ENCODE assay signal across 10 mouse cellular contexts in genomic region chr11:95988533-95988932, GRCm38 (mm10). TPM values are rescaled to one million over a fixed set of nuclear protein-coding genes. Genes with fewer than 3 reads are reported as not detected.
DNase-seq lines count a peak whose midpoint lies in the region; ATAC-seq lines count a peak whose summit lies in the region.
"Had no signal": no experiment of that assay in that cellular context is flagged by ENCODE, and none has a peak within 500 bp of the region (broad histone marks: within the 10 kb centered on the region; RNA-seq: fewer than 3 reads in every experiment).

No protein-coding gene starts in this region.

- H3K4me2 ChIP-seq in embryonic facial prominence, embryonic 12.5 days (replicated peaks), result no peak overlapping the region
- peak overlapping the region; percentile 16; the same call in 1 of the 2 replicates for H3K4me2 ChIP-seq in heart, embryonic 12.5 days
- H3K4me2 ChIP-seq in kidney, embryonic 15.5 days, result peak overlapping the region; percentile 73; the same call in 1 of the 2 replicates
- peak overlapping the region; percentile 37; the same call in 1 of the 2 replicates for H3K4me2 ChIP-seq in lung, embryonic 15.5 days

- H3K36me3 ChIP-seq in embryonic facial prominence, embryonic 12.5 days, result 0 out of 2 replicates have a peak, but pooled peaks cover 9% of the 10 kb centered on the region
- H3K36me3 ChIP-seq in heart, embryonic 12.5 days, result peaks cover 9% of the 10 kb centered on the region
- peaks cover 3% of the 10 kb centered on the region for H3K36me3 ChIP-seq in kidney, embryonic 15.5 days
- H3K36me3 ChIP-seq in lung, embryonic 15.5 days, result no peaks in the 10 kb centered on the region

- peaks cover 70% of the 10 kb centered on the region for H3K4me1 ChIP-seq in embryonic facial prominence, embryonic 12.5 days
- peaks cover 71% of the 10 kb centered on the region for H3K4me1 ChIP-seq in heart, embryonic 12.5 days (replicated peaks)
- peaks cover 69% of the 10 kb centered on the region for H3K4me1 ChIP-seq in kidney, embryonic 15.5 days
- peaks cover 63% of the 10 kb centered on the region for H3K4me1 ChIP-seq in lung, embryonic 15.5 days

- H3K9ac ChIP-seq in embryonic facial prominence, embryonic 12.5 days, result 0 out of 2 replicates have a peak overlapping the region, but pooled peaks have one; percentile 15
- H3K9ac ChIP-seq in heart, embryonic 12.5 days, result no peak overlapping the region
- 0 out of 2 replicates have a peak overlapping the region, but pooled peaks have one; percentile 22 for H3K9ac ChIP-seq in kidney, embryonic 15.5 days
- H3K9ac ChIP-seq in lung, embryonic 15.5 days, result no peak overlapping the region

- peak overlapping the region; percentile 74 for H3K27ac ChIP-seq in embryonic facial prominence, embryonic 12.5 days
- peak overlapping the region; percentile 41 for H3K27ac ChIP-seq in heart, embryonic 12.5 days (ENCODE audit: poor library complexity, severe bottlenecking)
- peak overlapping the region; percentile 97 for H3K27ac ChIP-seq in kidney, embryonic 15.5 days
- H3K27ac ChIP-seq in lung, embryonic 15.5 days, result peak overlapping the region; percentile 91

- WGBS in embryonic facial prominence, embryonic 12.5 days, result 58% methylated on average over 9 of the region's 9 CpGs
- 32% methylated on average over 9 of the region's 9 CpGs for WGBS in heart, embryonic 12.5 days
- WGBS in kidney, embryonic 15.5 days, result 46% methylated on average over 9 of the region's 9 CpGs
- 24% methylated on average over 9 of the region's 9 CpGs for WGBS in lung, embryonic 15.5 days

- H3K27me3 ChIP-seq in embryonic facial prominence, embryonic 12.5 days, result no peaks in the 10 kb centered on the region
- no peaks in the 10 kb centered on the region for H3K27me3 ChIP-seq in heart, embryonic 12.5 days (replicated peaks)
- H3K27me3 ChIP-seq in kidney, embryonic 15.5 days, result no peaks in the 10 kb centered on the region
- H3K27me3 ChIP-seq in lung, embryonic 15.5 days, result no peaks in the 10 kb centered on the region

- ATAC-seq in embryonic facial prominence, embryonic 12.5 days (ENCODE audit: insufficient number of reproducible peaks, insufficient read depth, low FRiP score, low TSS enrichment), result no peak
- ATAC-seq in heart, embryonic 12.5 days (ENCODE audit: insufficient number of reproducible peaks, low FRiP score), result peak; percentile 63
- ATAC-seq in kidney, embryonic 15.5 days (replicated peaks; ENCODE audit: low FRiP score), result no peak
- ATAC-seq in lung, embryonic 15.5 days (ENCODE audit: borderline replicate concordance, extremely low read depth, low FRiP score, low TSS enrichment), result 0 out of 2 replicates have a peak, but pooled peaks have one; percentile 24

- no peaks in the 10 kb centered on the region for H3K9me3 ChIP-seq in embryonic facial prominence, embryonic 12.5 days
- no peaks in the 10 kb centered on the region for H3K9me3 ChIP-seq in heart, embryonic 12.5 days (replicated peaks)
- H3K9me3 ChIP-seq in kidney, embryonic 15.5 days (replicated peaks), result no peaks in the 10 kb centered on the region
- H3K9me3 ChIP-seq in lung, embryonic 15.5 days, result no peaks in the 10 kb centered on the region

- H3K4me3 ChIP-seq in embryonic facial prominence, embryonic 12.5 days, result no peak overlapping the region
- no peak overlapping the region for H3K4me3 ChIP-seq in heart, embryonic 12.5 days
- H3K4me3 ChIP-seq in kidney, embryonic 15.5 days (replicated peaks), result no peak overlapping the region
- H3K4me3 ChIP-seq in lung, embryonic 15.5 days, result no peak overlapping the region

- peak; percentile 20 for DNase-seq in gastrocnemius, adult 18-20 months (ENCODE audit: low spot score)
- DNase-seq in gastrocnemius, adult 8-10 months (ENCODE audit: low spot score in 2 of 2), result no peak
- peak; percentile 85 for DNase-seq in testis, postnatal 10 days (ENCODE audit: low spot score)
- no peak for DNase-seq in thymus, postnatal 0 days (ENCODE audit: low spot score)

RNA-seq across cellular contexts. Expression of gene Igf2bp1, which starts 17.2 kb away (rescaled TPM):
- not detected for total RNA-seq in gastrocnemius, adult 18-20 months (2021)
- total RNA-seq in gastrocnemius, adult 8-10 months (2022), result not detected
- polyA plus RNA-seq in embryonic facial prominence, embryonic 12.5 days (2016; fragmentation: Nextera tagmentation; extraction: Ambion mirVana), result 89.6 and 95.3 TPM in 2 replicates
- 63.2 and 66.9 TPM in 2 replicates for polyA plus RNA-seq in heart, embryonic 12.5 days (2016; fragmentation: Nextera tagmentation; extraction: Ambion mirVana)
- polyA plus RNA-seq in kidney, embryonic 15.5 days (2015; fragmentation: Nextera tagmentation; extraction: Ambion mirVana), result 53.8 and 57.9 TPM in 2 replicates
- polyA plus RNA-seq in lung, embryonic 15.5 days (2015; fragmentation: Nextera tagmentation; extraction: Ambion mirVana), result 36.0 and 36.6 TPM in 2 replicates
- 1.3 and 1.5 TPM in 2 replicates for polyA plus RNA-seq in thymus, postnatal 0 days (2015; fragmentation: Nextera tagmentation; extraction: Ambion mirVana)

RNA-seq across cellular contexts. Expression of gene Gip, which starts 35.8 kb away (rescaled TPM):
- total RNA-seq in gastrocnemius, adult 18-20 months (2021), result not detected
- total RNA-seq in gastrocnemius, adult 8-10 months (2022), result not detected
- polyA plus RNA-seq in embryonic facial prominence, embryonic 12.5 days (2016; fragmentation: Nextera tagmentation; extraction: Ambion mirVana), result not detected in 2 replicates
- polyA plus RNA-seq in heart, embryonic 12.5 days (2016; fragmentation: Nextera tagmentation; extraction: Ambion mirVana), result not detected in 2 replicates
- polyA plus RNA-seq in kidney, embryonic 15.5 days (2015; fragmentation: Nextera tagmentation; extraction: Ambion mirVana), result not detected in 2 replicates
- polyA plus RNA-seq in lung, embryonic 15.5 days (2015; fragmentation: Nextera tagmentation; extraction: Ambion mirVana), result not detected in 2 replicates
- 3.1 and 3.8 TPM in 2 replicates for polyA plus RNA-seq in thymus, postnatal 0 days (2015; fragmentation: Nextera tagmentation; extraction: Ambion mirVana)
- polyA plus RNA-seq: C2C12; cortical plate, adult 2 months had no signal

RNA-seq across cellular contexts. Expression of gene Snf8, which starts 46.2 kb away (rescaled TPM):
- total RNA-seq in gastrocnemius, adult 18-20 months (2021), result 10 to 100 TPM; 33.4 to 35.7 TPM
- 10 to 100 TPM; 30.5 to 36.9 (median 31.6) TPM for total RNA-seq in gastrocnemius, adult 8-10 months (2022)
- 105 and 106 TPM in 2 replicates for polyA plus RNA-seq in embryonic facial prominence, embryonic 12.5 days (2016; fragmentation: Nextera tagmentation; extraction: Ambion mirVana)
- 76.0 and 78.9 TPM in 2 replicates for polyA plus RNA-seq in heart, embryonic 12.5 days (2016; fragmentation: Nextera tagmentation; extraction: Ambion mirVana)
- polyA plus RNA-seq in kidney, embryonic 15.5 days (2015; fragmentation: Nextera tagmentation; extraction: Ambion mirVana), result 98.3 and 99.0 TPM in 2 replicates
- 91.4 and 94.6 TPM in 2 replicates for polyA plus RNA-seq in lung, embryonic 15.5 days (2015; fragmentation: Nextera tagmentation; extraction: Ambion mirVana)
- polyA plus RNA-seq in thymus, postnatal 0 days (2015; fragmentation: Nextera tagmentation; extraction: Ambion mirVana), result 128 and 144 TPM in 2 replicates

Comparison
In these comparisons a context has a peak if more than half of its experiments do, and no peak if none do; other contexts are left out.
1. DNase-seq: peak in gastrocnemius, adult 18-20 months (single experiment) and testis, postnatal 10 days (single experiment); none in gastrocnemius, adult 8-10 months (0 of 2) and thymus, postnatal 0 days (single experiment).
2. ATAC-seq: peak in heart, embryonic 12.5 days (single experiment) and lung, embryonic 15.5 days (single experiment); none in embryonic facial prominence, embryonic 12.5 days (single experiment) and kidney, embryonic 15.5 days (single experiment).
3. H3K27ac ChIP-seq: peak in every context shown above with its lines; median percentile 97 in kidney, embryonic 15.5 days; 91 in lung, embryonic 15.5 days; 74 in embryonic facial prominence, embryonic 12.5 days; 41 in heart, embryonic 12.5 days.
4. H3K9ac ChIP-seq: peak in embryonic facial prominence, embryonic 12.5 days (single experiment) and kidney, embryonic 15.5 days (single experiment); none in heart, embryonic 12.5 days (single experiment) and lung, embryonic 15.5 days (single experiment).
5. RNA of gene Igf2bp1, which starts 17.2 kb away (polyA plus RNA-seq): 89.6 to 95.3 TPM in embryonic facial prominence, embryonic 12.5 days, 63.2 to 66.9 TPM in heart, embryonic 12.5 days, 53.8 to 57.9 TPM in kidney, embryonic 15.5 days and 36.0 to 36.6 TPM in lung, embryonic 15.5 days; 1.3 to 1.5 TPM in thymus, postnatal 0 days; every median in the first group is over 10 times any median in the second.